Mouse (Mus musculus): ENCODE measurements at regions not wholly inside any gene's neighbourhood (a gene's known extent, or its start where the extent isn't known, plus 50 kb on each side); places are given as distances from the start of the nearest gene placed in this dataset.

GRCm38 (mm10) chr2:57614587-57614991 lies 377.2 kb downstream of the Gpd2 start:
- no peak for DNase-seq

GRCm38 (mm10) chr2:57616525-57617225 lies 379.2 kb downstream of the Gpd2 start:
- DNase-seq = no peak

- DNase-seq = no peak
Measured at GRCm38 (mm10) chr2:57617258-57617657, 379.8 kb downstream of the Gpd2 start.

- DNase-seq = no peak
Measured at GRCm38 (mm10) chr2:57644117-57644516, 353.6 kb upstream of the Galnt5 start.

- DNase-seq = no peak
Measured at GRCm38 (mm10) chr2:57644541-57644940, 353.1 kb upstream of the Galnt5 start.

- no peak for DNase-seq
Measured at GRCm38 (mm10) chr2:57649002-57649401, 348.7 kb upstream of the Galnt5 start.

GRCm38 (mm10) chr2:57657409-57657808 lies 340.3 kb upstream of the Galnt5 start:
- no peak for DNase-seq

GRCm38 (mm10) chr2:57661838-57662237 lies 335.8 kb upstream of the Galnt5 start:
- DNase-seq = no peak

- DNase-seq = no peak
Measured at GRCm38 (mm10) chr2:57672007-57672643, 325.6 kb upstream of the Galnt5 start.

- no peak for DNase-seq
Measured at GRCm38 (mm10) chr2:57689877-57690276, 307.8 kb upstream of the Galnt5 start.

- DNase-seq = no peak
Measured at GRCm38 (mm10) chr2:57696992-57697772, 300.5 kb upstream of the Galnt5 start.

- DNase-seq = peak; percentile 2
Measured at GRCm38 (mm10) chr2:57698659-57699061, 299.0 kb upstream of the Galnt5 start.

- no peak for DNase-seq
Measured at GRCm38 (mm10) chr2:57699226-57699625, 298.5 kb upstream of the Galnt5 start.

GRCm38 (mm10) chr2:57716754-57717510 lies 280.8 kb upstream of the Galnt5 start:
- no peak for DNase-seq
